Mouse (Mus musculus) MEL (cell line): Measurements from ENCODE around the gene Rims3.

ENCODE experiments used
- CHD2 ChIP-seq: IDR thresholded peaks from 2 replicates; pipeline ENCODE4 v1.6.1; 2011; ENCODE audit warnings: low read length, improper control_type of control experiment
- CTCF ChIP-seq, 3 experiments: IDR thresholded peaks in 2 of 3; conservative IDR thresholded peaks in 1 of 3; 2 replicates each; pipeline ENCODE4 v1.5.1; 2011 to 2012; ENCODE audit warnings: low read length in 3 of 3, low read depth in 2 of 3, mild to moderate bottlenecking in 2 of 3, improper control_type of control experiment in 1 of 3, inconsistent platforms in 1 of 3, mixed read lengths in 1 of 3, moderate library complexity in 1 of 3; ENCODE audit not compliant: control insufficient read depth in 1 of 3, insufficient read depth in 1 of 3, poor library complexity in 1 of 3, severe bottlenecking in 1 of 3
- ELF1 ChIP-seq: IDR thresholded peaks from 2 replicates; pipeline ENCODE4 v1.6.1; 2014; ENCODE audit warnings: low read depth, mild to moderate bottlenecking, inconsistent platforms, low read length, improper control_type of control experiment, moderate library complexity
- GATA1 ChIP-seq: IDR thresholded peaks from 2 replicates; pipeline ENCODE4 v1.6.1; 2011; ENCODE audit warnings: low read depth, low read length, improper control_type of control experiment
- MAFK ChIP-seq: IDR thresholded peaks from 2 replicates; pipeline ENCODE4 v1.6.1; 2011; ENCODE audit warnings: low read depth, mild to moderate bottlenecking, low read length, improper control_type of control experiment, borderline replicate concordance
- MAX ChIP-seq: IDR thresholded peaks from 2 replicates; pipeline ENCODE4 v1.6.1; 2011; ENCODE audit warnings: low read length, improper control_type of control experiment
- MEF2A ChIP-seq: IDR thresholded peaks from 2 replicates; pipeline ENCODE4 v1.6.1; 2014; ENCODE audit warnings: low read depth, mild to moderate bottlenecking, inconsistent platforms, low read length, improper control_type of control experiment; ENCODE audit not compliant: poor library complexity, insufficient replicate concordance, severe bottlenecking; ENCODE audit errors: extremely low read depth
- NELFE ChIP-seq: IDR thresholded peaks from 2 replicates; pipeline ENCODE4 v1.6.1; 2011; ENCODE audit warnings: low read depth, low read length, improper control_type of control experiment
- POLR2A ChIP-seq, 2 experiments: IDR thresholded peaks; 2 replicates each; pipeline ENCODE4 v1.6.1; 2011 to 2012; ENCODE audit warnings: low read length in 2 of 2, mild to moderate bottlenecking in 2 of 2, control low read depth in 1 of 2, improper control_type of control experiment in 1 of 2, low read depth in 1 of 2, moderate library complexity in 1 of 2; ENCODE audit not compliant: control insufficient read depth in 1 of 2, insufficient read depth in 1 of 2, poor library complexity in 1 of 2
- POLR2AphosphoS5 ChIP-seq: IDR thresholded peaks from 2 replicates; pipeline ENCODE4 v1.6.1; 2012; ENCODE audit warnings: low read depth, borderline replicate concordance, mild to moderate bottlenecking, inconsistent platforms, low read length, moderate library complexity, mixed read lengths
- TCF12 ChIP-seq: IDR thresholded peaks from 2 replicates; pipeline ENCODE4 v1.6.1; 2014; ENCODE audit warnings: low read depth, mild to moderate bottlenecking, inconsistent platforms, low read length, improper control_type of control experiment, moderate library complexity
- ZNF384 ChIP-seq: IDR thresholded peaks from 2 replicates; pipeline ENCODE4 v1.6.1; 2012; ENCODE audit warnings: low read depth, mild to moderate bottlenecking, inconsistent platforms, low read length, improper control_type of control experiment

DNA sequence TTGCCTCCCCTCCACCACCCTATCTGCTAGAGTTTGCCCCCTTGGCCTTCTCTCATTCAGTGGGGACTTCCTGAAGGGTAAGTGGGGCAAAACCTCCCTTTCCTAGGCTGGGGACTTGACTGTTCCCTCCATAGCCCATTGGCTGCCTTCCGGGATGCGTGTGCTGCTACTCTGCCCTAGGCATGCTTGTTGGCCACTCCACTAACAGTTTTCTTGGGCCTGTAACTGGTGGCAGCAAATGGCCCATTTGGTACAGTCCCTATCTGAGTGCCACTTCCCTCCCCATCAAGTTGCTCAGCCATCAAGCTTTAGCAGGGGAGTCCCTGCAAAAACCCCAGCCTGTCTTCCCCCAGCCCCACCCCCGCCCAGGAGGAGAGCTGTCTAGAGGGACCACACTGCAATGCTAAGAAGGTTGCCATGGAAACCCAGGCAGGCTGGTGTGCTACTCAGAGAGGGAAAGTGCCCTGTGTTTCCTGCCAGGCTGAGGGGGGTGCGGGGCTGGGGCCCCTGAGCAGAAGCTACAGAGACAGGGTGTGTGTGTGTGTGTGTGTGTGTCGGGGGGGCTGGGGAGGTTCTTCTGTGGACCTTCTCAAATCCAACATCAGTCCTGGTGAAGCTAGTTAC, 27.5 kb downstream of the Rims3 start:
- TF ChIP-seq CTCF (IDR thresholded peaks at IDR 0.05 in 2 of 3, conservative IDR thresholded peaks at IDR 0.05 in 1 of 3; ENCODE audit: control insufficient read depth in 1 of 3, insufficient read depth in 1 of 3, low read depth in 2 of 3, low read length in 3 of 3, poor library complexity in 1 of 3, severe bottlenecking in 1 of 3) (no peak), ZNF384 (no peak), POLR2AphosphoS5 (no peak), MEF2A (no peak), POLR2A (IDR thresholded peaks at IDR 0.05; ENCODE audit: control insufficient read depth in 1 of 2, insufficient read depth in 1 of 2, low read depth in 1 of 2, low read length in 2 of 2, poor library complexity in 1 of 2) (no peak), NELFE (no peak), TCF12 (no peak), ELF1 (no peak), MAX (no peak), CHD2 (no peak), MAFK (no peak), GATA1 (no peak)
